Mouse (Mus musculus) testis, adult 2 months (tissue): ENCODE results near the gene Coq10a. TPM values are rescaled to one million over a fixed set of nuclear protein-coding genes. Genes with fewer than 3 reads are reported as not detected.

Experiments
- H3K27ac ChIP-seq: fragments of 200-500 bp; 2 replicates; pipeline ENCODE4 v1.5.1; 2012; ENCODE audit warnings: low read depth, low read length; ENCODE audit not compliant: control insufficient read depth, insufficient read depth
- H3K27me3 ChIP-seq: fragments of 200-500 bp; 2 replicates; pipeline ENCODE4 v1.6.1; 2012; ENCODE audit warnings: mild to moderate bottlenecking, low read length, moderate library complexity; ENCODE audit not compliant: control insufficient read depth, insufficient read depth
- H3K36me3 ChIP-seq: fragments of 200-500 bp; 2 replicates; pipeline ENCODE4 v1.6.1; 2012; ENCODE audit warnings: mild to moderate bottlenecking, low read length; ENCODE audit not compliant: control insufficient read depth, insufficient read depth
- H3K4me1 ChIP-seq: fragments of 200-500 bp; 2 replicates; pipeline ENCODE4 v1.6.1; 2012; ENCODE audit warnings: low read length; ENCODE audit not compliant: control insufficient read depth, insufficient read depth
- H3K4me3 ChIP-seq: fragments of 200-500 bp; 2 replicates; pipeline ENCODE4 v1.5.1; 2012; ENCODE audit warnings: low read depth, mild to moderate bottlenecking, low read length, moderate library complexity, mixed read lengths; ENCODE audit not compliant: control insufficient read depth
- CTCF ChIP-seq: fragments of 200-500 bp; IDR thresholded peaks from 2 replicates; pipeline ENCODE4 v1.5.1; 2012; ENCODE audit warnings: low read depth, mild to moderate bottlenecking, inconsistent platforms, low read length, moderate library complexity; ENCODE audit not compliant: control insufficient read depth, insufficient read depth, insufficient replicate concordance
- POLR2A ChIP-seq: fragments of 200-500 bp; IDR thresholded peaks from 2 replicates; pipeline ENCODE4 v1.6.1; 2012; ENCODE audit warnings: low read depth, mild to moderate bottlenecking, inconsistent platforms, low read length, moderate library complexity; ENCODE audit not compliant: control insufficient read depth
- polyA plus RNA-seq: library from polyadenylated mRNA; depleted of rRNA; stranded (reverse); fragments of >200 nt; gene quantifications from 2 replicates; pipeline ENCODE4 v1.2.3, GENCODE M21; 2012; rRNA removed

The Coq10a gene
- polyA plus RNA-seq: 21.2 TPM in 2 replicates

DNA sequence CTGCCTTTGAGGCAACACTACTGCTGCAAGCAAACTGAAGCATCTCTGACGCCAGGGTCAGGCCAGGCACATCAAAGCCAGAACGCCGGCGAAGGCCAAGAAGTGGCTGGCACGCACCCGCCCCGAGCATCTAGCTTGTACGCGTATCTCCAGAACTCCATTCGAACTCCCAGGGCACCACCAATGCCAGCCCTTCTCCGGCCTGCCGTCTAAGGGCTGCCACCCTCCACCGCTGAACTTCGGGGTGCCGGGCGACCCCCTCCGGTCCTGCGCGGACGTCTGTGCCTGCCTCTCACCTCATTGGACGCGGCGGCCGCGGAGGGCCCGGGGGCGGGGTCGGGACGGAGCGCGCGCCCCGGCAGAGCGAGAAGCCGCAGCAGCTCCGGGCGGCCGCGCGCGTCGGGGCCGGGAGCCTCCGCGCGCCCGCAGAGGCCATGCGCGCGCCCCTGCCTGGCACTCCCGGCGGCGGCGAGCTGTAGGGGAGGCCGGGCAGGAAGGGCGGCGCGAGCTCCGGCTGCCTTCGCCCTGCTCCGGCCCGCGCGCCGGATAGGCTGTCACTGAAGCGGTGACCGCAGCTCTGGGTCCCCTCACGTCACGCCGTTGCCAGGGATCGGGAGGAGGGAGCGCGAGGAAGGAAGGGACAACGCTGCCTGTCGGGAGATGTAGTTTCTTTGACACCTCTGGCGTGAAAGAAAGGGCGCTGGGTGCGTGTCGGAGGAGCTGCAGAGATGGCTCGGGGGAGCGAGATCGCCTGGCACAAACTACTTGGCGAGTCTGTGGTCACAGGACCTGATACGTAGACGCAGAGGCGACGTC lies at the start of gene Coq10a:
TSS of gene Coq10a (minus strand) at position 596 of the 816 bp plus-strand sequence.
- Histone ChIP-seq H3K4me1 (peaks cover 16% of the 10 kb centered on the region), H3K27ac (peak within 1 kb of the TSS; percentile 95), H3K36me3 (no peaks in the 10 kb centered on the region), H3K4me3 (peak within 1 kb of the TSS; percentile 96), H3K27me3 (no peaks in the 10 kb centered on the region)
- TF ChIP-seq POLR2A (peak; percentile 65), CTCF (peak; percentile 15; the same call in 1 of the 2 replicates)

DNA sequence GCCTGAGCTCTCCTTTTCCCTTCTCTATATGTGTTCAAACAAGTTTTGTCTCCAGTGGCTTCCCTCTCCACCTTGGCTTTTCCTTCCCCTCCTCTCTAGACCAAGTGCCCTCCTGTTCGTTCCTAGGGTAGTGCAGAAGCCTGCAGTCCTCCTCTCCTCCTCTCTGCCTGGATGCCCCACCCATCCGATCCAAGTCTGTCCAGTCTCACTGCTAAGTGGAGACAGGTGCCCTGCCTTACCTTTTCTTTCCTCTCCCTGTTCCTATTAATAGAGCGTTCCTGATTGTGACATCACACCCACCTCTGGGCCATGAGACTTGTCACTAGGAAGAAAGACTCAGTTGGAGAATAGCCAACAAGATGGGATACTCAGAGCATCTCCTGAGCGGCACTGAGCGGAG lies 46.1 kb upstream of the Coq10a start:
- Histone ChIP-seq H3K36me3 (peaks cover 7% of the 10 kb centered on the region), H3K4me1 (peaks cover 12% of the 10 kb centered on the region), H3K4me3 (peak overlapping the region; percentile 86), H3K27me3 (no peaks in the 10 kb centered on the region), H3K27ac (peak overlapping the region; percentile 66)
- TF ChIP-seq POLR2A (peak; percentile 72; the same call in 1 of the 2 replicates), CTCF (no peak)

DNA sequence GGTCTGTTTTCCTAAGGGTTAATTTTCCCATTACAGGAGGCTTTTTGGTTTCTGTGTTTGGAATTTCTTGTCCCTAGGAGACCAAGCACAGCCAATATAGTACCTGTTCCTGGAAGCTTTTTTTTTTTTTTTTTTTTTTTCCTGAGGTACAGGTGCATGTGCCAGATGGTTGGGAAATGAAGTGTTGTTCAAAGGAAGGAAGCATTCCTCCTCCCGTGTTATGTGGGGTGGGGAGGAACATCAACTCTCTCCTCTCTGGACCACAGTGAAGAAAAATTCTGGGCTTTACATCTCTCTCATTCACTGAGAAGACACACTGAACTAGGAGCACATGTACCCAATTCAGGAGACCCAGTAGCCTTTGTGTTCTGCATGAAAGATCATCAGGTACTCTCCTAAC lies 44.3 kb upstream of the Coq10a start:
- no peaks in the 10 kb centered on the region for H3K27me3 ChIP-seq
- H3K4me1 ChIP-seq: peaks cover 17% of the 10 kb centered on the region
- peaks cover 7% of the 10 kb centered on the region for H3K36me3 ChIP-seq
- H3K4me3 ChIP-seq: peak overlapping the region; percentile 99
- no peak for TF ChIP-seq CTCF
- TF ChIP-seq POLR2A: no peak
- no peak overlapping the region for H3K27ac ChIP-seq

DNA sequence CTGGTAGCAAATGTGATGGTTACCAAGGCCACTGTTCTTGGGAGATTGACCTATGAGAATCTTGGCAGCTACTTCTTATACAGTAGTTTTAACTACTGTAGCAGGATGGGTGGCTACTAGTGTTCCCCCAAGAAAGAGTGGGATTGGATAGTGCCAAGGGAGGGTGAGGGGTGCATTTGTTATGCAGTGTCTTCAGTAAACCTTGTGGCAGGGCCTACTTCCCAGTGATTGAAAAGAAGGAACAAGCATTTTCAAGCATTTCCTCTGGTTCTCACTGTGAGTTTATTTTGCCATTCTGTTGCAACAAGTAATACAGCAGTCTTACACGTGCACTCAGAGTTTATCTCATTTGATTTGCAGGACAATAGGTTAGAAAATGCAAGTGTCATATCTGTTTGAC lies 43.8 kb upstream of the Coq10a start:
- H3K4me1 ChIP-seq: peaks cover 17% of the 10 kb centered on the region
- H3K4me3 ChIP-seq: peak overlapping the region; percentile 99
- H3K27me3 ChIP-seq: no peaks in the 10 kb centered on the region
- H3K27ac ChIP-seq: no peak overlapping the region
- TF ChIP-seq CTCF: no peak
- TF ChIP-seq POLR2A: no peak
- H3K36me3 ChIP-seq: peaks cover 7% of the 10 kb centered on the region

DNA sequence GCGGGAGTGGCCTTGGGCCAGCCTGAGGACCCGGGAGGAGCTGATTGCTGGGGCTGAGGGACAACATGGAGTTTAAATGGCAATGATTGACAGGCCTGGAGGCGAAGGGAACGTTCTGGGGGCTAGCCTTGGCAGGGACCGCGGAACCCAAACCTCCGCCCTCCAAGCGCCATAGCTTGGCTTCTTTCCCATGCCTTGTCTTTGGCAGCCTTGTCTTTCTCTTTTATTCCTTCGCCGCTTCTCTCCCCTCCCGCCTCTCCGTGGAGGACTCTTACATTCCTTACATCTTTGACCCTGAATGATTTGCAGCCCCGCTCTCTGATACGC lies 43.2 kb upstream of the Coq10a start:
- peaks cover 7% of the 10 kb centered on the region for H3K36me3 ChIP-seq
- peaks cover 17% of the 10 kb centered on the region for H3K4me1 ChIP-seq
- no peaks in the 10 kb centered on the region for H3K27me3 ChIP-seq
- peak overlapping the region; percentile 99 for H3K4me3 ChIP-seq
- TF ChIP-seq CTCF (no peak), POLR2A (no peak)
- peak overlapping the region; percentile 92 for H3K27ac ChIP-seq

DNA sequence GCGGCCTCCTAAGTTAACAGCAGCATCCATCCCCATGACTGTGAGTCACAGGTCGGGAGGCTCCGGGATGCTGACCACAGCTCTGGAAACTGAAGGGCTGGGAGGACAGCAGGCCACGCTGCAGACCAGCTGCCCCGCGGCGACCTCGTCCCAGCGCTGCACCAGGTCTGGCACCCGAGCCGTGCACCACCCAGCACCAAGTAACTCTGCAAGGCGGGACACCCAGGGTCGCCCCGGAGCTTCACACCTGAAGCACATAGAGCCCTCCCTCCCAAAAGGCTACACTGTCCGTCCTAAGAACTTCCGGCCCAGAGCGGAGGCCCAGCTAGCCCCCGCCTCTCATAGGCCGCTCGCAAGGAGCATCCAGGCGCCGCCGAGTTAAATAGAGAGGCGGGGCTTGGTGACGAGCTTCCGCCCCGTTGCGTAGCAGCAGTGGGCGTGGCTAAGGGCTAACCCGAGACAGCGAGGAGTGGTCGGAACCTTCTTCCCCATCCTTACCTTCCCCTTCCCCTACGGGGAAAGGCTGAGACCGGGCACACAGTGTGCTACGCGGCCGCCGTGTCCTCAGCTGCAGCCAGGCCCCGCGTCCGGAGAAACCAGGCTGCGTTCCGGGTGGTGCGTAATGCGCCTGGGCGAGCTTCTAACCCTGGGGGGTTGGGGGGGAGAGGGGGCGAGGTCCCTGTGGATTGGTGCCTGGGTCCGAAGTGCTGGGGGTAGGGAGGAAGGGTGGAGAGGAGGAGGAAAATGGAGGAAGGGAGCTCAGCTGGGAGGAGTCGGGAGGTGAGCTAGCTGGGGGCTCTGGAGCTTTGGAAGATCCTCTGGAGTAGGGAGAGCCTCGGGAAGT lies 42.6 kb upstream of the Coq10a start, which contains the start of the genes Nabp2 and Rnf41:
TSS of gene Nabp2 (minus strand) at position 282 of the 844 bp plus-strand sequence.
TSS of gene Rnf41 (plus strand) at position 447 of the 844 bp plus-strand sequence.
- Histone ChIP-seq H3K4me1 (peaks cover 17% of the 10 kb centered on the region), H3K27me3 (no peaks in the 10 kb centered on the region), H3K4me3 (peak within 1 kb of the TSS; percentile 99), H3K27ac (peak within 1 kb of the TSS; percentile 92), H3K36me3 (peaks cover 5% of the 10 kb centered on the region)
- TF ChIP-seq POLR2A (peak; percentile 94), CTCF (0 out of 2 replicates have a peak, but pooled peaks have one; percentile 5)

DNA sequence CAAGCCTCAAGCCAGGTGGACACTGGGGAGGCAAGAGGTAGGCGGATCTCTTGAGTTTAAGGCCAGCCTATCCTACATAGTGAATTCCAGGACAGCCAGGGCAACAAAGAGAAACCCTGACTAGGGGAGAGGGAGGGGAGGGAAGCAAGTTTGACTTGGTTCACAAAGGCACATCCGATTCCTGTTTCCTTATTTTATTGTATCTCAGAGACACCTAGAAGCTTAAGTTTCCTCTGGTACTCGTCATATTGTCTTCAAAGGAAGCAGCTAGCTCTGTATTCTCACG lies 41.7 kb upstream of the Coq10a start:
- no peaks in the 10 kb centered on the region for H3K27me3 ChIP-seq
- peaks cover 3% of the 10 kb centered on the region for H3K36me3 ChIP-seq
- peak overlapping the region; percentile 79 for H3K4me3 ChIP-seq
- TF ChIP-seq POLR2A (no peak), CTCF (no peak)
- H3K27ac ChIP-seq: peak overlapping the region; percentile 60; the same call in 1 of the 2 replicates
- peaks cover 17% of the 10 kb centered on the region for H3K4me1 ChIP-seq
